Mouse (Mus musculus) heart, adult 2 months (tissue): Measurements from ENCODE around the gene Cdkn2a. TPM values are rescaled to one million over a fixed set of nuclear protein-coding genes. Genes with fewer than 3 reads are reported as not detected.
A peak's percentile ranks its signal among the peaks of the same experiment; 100 is the strongest.

Experiments
- DNase-seq, 2 experiments: peaks; one replicate each; pipeline ENCODE4 v3.0.0; 2021
- H3K27ac ChIP-seq: fragments of 200-600 bp; 2 replicates; pipeline ENCODE4 v1.8.1; 2022
- H3K27me3 ChIP-seq: fragments of 200-500 bp; 2 replicates; pipeline ENCODE4 v1.6.1; 2012; ENCODE audit warnings: mild to moderate bottlenecking, low read length, inconsistent platforms, mixed read lengths; ENCODE audit not compliant: control insufficient read depth, insufficient read depth
- H3K36me3 ChIP-seq: fragments of 200-500 bp; 2 replicates; pipeline ENCODE4 v1.6.1; 2012; ENCODE audit warnings: low read length, inconsistent platforms; ENCODE audit not compliant: control insufficient read depth, insufficient read depth
- H3K4me1 ChIP-seq: fragments of 200-500 bp; 2 replicates; pipeline ENCODE4 v1.6.1; 2011; ENCODE audit warnings: low read length; ENCODE audit not compliant: control insufficient read depth, insufficient read depth
- H3K4me3 ChIP-seq: fragments of 200-600 bp; 2 replicates; pipeline ENCODE4 v1.8.1; 2022
- H3K79me2 ChIP-seq: fragments of 200-500 bp; replicated peaks from 2 replicates; pipeline ENCODE4 v1.6.1; 2012; ENCODE audit warnings: mild to moderate bottlenecking, inconsistent platforms, low read length, moderate library complexity, mixed read lengths; ENCODE audit not compliant: control insufficient read depth, insufficient read depth
- H3K9ac ChIP-seq: fragments of 200-500 bp; 2 replicates; pipeline ENCODE4 v1.6.1; 2012; ENCODE audit warnings: low read depth, mild to moderate bottlenecking, control low read depth, inconsistent platforms, low read length, mixed read lengths
- CTCF ChIP-seq: fragments of 200-600 bp; IDR thresholded peaks from 2 replicates; pipeline ENCODE4 v1.8.1; 2022; ENCODE audit warnings: antibody characterized with exemption, mild to moderate bottlenecking, moderate library complexity
- EP300 ChIP-seq: fragments of 200-500 bp; IDR thresholded peaks from 2 replicates; pipeline ENCODE4 v1.6.1; 2011; ENCODE audit warnings: low read depth, low read length, control low read depth; ENCODE audit not compliant: insufficient read depth
- POLR2A ChIP-seq: fragments of 200-500 bp; IDR thresholded peaks from 2 replicates; pipeline ENCODE4 v1.6.1; 2011; ENCODE audit warnings: mild to moderate bottlenecking, low read depth, low read length, control low read depth; ENCODE audit not compliant: insufficient read depth
- WGBS: fragments of 180-500 bp; shearing (Covaris S2); methylation state at CpG from one replicate; pipeline ENCODE4 v1.1.7; 2018; 5-methylcytosine and 5-hydroxymethylcytosine counted together
- intact Hi-C: fragments of 180-260 bp; cut with DNase I; formaldehyde crosslinking; loops from one replicate; pipeline ENCODE4 v1.15.1; 2025
- long read RNA-seq: library from polyadenylated mRNA; stranded (forward); transcript quantifications from one replicate; pipeline ENCODE4 v2.0.0, GENCODE M21; 2021
- polyA plus RNA-seq: library from polyadenylated mRNA; depleted of rRNA; stranded (reverse); fragments of >200 nt; gene quantifications from 2 replicates; pipeline ENCODE4 v1.2.3, GENCODE M21; 2012; rRNA removed
- total RNA-seq, 2 experiments: library from RNA; stranded (reverse); gene quantifications; 2 replicates each; pipeline ENCODE4 v1.2.3; 2021

Cdkn2a gene
- total RNA-seq (not detected), polyA plus RNA-seq (0.31 and 0.47 TPM in 2 replicates)
- long read RNA-seq, result 0 reads

DNA sequence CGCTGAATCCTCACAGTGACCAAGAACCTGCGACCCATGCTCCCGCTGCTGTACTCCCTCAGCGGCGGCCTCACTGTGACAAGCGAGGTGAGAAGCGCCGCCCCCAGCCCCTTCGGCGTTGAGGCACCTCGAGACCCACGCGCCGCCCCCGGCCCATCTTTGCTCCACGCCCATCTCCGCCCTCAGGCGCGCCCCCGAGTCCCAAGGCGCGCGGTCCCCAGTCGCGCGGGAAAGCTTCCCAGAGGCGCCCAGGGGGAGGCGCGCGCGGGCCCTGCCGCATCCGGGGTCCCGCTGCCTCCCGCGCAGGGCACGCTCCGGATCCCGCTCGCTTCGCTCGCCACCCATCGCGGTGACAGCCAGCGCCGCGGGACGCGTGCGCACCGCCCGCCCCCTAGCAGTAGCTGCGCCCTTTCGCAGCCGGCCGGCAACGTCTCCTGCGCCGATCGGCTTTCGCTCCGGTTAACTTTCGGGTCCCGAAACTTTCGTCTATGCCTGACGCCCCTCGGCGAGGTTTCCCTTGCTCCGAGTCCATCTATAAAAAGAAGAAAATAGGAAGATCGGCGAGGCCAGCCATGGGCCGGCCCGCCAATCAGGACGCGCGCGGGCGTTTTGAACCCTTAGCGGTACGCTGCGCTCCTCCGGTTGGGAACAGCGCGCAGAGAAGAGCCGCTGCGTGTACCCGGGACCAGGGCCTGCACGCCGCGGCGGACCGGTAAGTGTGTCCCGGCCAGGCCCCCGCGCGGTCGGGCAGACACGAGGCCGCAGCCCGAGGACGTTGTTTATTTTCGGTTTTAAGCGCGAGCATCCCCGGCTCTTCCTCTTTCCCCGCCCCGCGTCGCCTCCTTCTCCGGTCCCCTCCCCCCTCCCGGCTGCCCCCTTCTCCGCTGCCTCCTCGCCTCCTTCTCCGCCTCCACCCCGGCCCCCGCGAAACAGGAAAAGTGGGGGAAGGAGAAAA is at the start of gene Cdkn2a:
Gene Cdkn2a (minus strand): TSS at position 168 of the 955 bp plus-strand sequence.
- H3K4me3 ChIP-seq, result peak within 1 kb of the TSS; percentile 90
- H3K79me2 ChIP-seq, result no peaks in the 10 kb centered on the region
- peaks cover 1% of the 10 kb centered on the region; the same call in 1 of the 2 replicates for H3K4me1 ChIP-seq
- intact Hi-C loops, result loop anchor here (5.0 kb wide), 2 partner anchors 147 to 233 kb away; no protein-coding TSS in a partner anchor
- H3K27me3 ChIP-seq, result peaks cover 6% of the 10 kb centered on the region
- H3K9ac ChIP-seq, result peak within 1 kb of the TSS; percentile 60
- no peaks in the 10 kb centered on the region for H3K36me3 ChIP-seq
- TF ChIP-seq CTCF, result peak; percentile 71
- TF ChIP-seq EP300, result no peak
- no peak for TF ChIP-seq POLR2A
- DNase-seq, result peak; percentile 76 to 81
- peak within 1 kb of the TSS; percentile 40; the same call in 1 of the 2 replicates for H3K27ac ChIP-seq
- WGBS, result under 1% methylated on average over 100 of the region's 117 CpGs

- Histone ChIP-seq H3K36me3 (no peaks in the 10 kb centered on the region), H3K27ac (no peak overlapping the region), H3K79me2 (no peaks in the 10 kb centered on the region), H3K27me3 (peaks cover 3% of the 10 kb centered on the region), H3K9ac (no peak overlapping the region), H3K4me1 (no peaks in the 10 kb centered on the region), H3K4me3 (no peak overlapping the region)
- TF ChIP-seq POLR2A (no peak), EP300 (no peak), CTCF (no peak)
- WGBS, result 19% methylated on average over 13 of the region's 13 CpGs
- no peak for DNase-seq
- intact Hi-C loops, result no loop called here
These were observed 19.0 kb upstream of the Cdkn2a start for GRCm38 (mm10) chr4:89313461-89313860.

DNA sequence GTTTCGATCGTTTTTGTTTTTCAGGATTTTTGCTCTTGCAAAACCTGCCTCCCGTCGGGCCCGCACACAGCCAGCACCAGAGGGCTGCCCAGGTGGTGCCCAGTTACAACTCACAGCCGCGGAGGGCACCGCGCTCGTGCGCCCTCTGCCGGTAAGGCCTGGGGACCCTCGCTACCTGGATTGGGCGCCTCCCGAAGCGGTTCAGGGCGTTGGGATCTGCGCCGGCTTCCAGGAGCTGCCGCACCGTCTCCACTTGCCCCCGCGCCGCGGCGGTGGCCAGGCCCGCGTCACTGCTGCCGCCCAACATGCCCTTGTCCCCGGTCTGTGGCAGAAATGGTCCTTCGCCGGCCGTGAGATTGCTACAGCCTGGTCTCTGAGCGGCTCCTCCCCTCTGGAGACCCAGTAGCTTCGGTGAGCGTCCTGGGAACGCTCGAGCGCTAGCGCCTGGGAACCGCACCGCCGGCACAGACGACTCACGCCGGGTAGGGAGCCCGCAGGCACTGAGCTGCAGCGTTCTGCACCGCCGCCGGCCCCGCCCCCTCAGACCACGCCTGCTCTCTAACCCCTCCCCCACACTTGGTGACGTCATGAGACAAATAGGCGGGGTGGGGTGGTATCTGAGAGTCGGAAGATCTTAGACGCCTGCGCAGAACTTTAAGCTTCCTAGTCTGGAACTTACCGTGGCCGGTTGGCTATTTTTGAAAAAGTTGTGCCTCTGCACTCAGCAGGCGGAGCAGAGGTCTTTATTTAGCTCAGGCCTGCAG is 16.2 kb upstream of the Cdkn2a start, which contains the start of gene Cdkn2b:
Gene Cdkn2b (minus strand): TSS at position 549 of the 764 bp plus-strand sequence.
- Histone ChIP-seq H3K36me3 (no peaks in the 10 kb centered on the region), H3K4me1 (no peaks in the 10 kb centered on the region), H3K27me3 (peaks cover 8% of the 10 kb centered on the region), H3K9ac (peak within 1 kb of the TSS; percentile 62), H3K4me3 (peak within 1 kb of the TSS; percentile 69), H3K79me2 (no peaks in the 10 kb centered on the region), H3K27ac (peak within 1 kb of the TSS; percentile 68)
- peak; percentile 93 to 97 for DNase-seq
- intact Hi-C loops, result loop anchor here (1.0 kb wide), 1 partner anchor 44 kb away; no protein-coding TSS in a partner anchor
- TF ChIP-seq EP300 (0 out of 2 replicates have a peak, but pooled peaks have one; percentile 29), CTCF (peak; percentile 90), POLR2A (peak; percentile 69)
- WGBS, result under 1% methylated on average over 61 of the region's 61 CpGs

GRCm38 (mm10) chr4:89309996-89310395 is 15.5 kb upstream of the Cdkn2a start:
- peaks cover 8% of the 10 kb centered on the region for H3K27me3 ChIP-seq
- 29% methylated on average over 11 of the region's 11 CpGs for WGBS
- H3K4me3 ChIP-seq, result peak overlapping the region; percentile 69; the same call in 1 of the 2 replicates
- DNase-seq, result no peak
- intact Hi-C loops, result loop anchor here (1.0 kb wide), 1 partner anchor 44 kb away; no protein-coding TSS in a partner anchor
- TF ChIP-seq CTCF (no peak), EP300 (no peak)
- no peaks in the 10 kb centered on the region for H3K79me2 ChIP-seq
- H3K4me1 ChIP-seq, result no peaks in the 10 kb centered on the region
- H3K36me3 ChIP-seq, result no peaks in the 10 kb centered on the region
- no peak overlapping the region for H3K27ac ChIP-seq
- H3K9ac ChIP-seq, result no peak overlapping the region

DNA sequence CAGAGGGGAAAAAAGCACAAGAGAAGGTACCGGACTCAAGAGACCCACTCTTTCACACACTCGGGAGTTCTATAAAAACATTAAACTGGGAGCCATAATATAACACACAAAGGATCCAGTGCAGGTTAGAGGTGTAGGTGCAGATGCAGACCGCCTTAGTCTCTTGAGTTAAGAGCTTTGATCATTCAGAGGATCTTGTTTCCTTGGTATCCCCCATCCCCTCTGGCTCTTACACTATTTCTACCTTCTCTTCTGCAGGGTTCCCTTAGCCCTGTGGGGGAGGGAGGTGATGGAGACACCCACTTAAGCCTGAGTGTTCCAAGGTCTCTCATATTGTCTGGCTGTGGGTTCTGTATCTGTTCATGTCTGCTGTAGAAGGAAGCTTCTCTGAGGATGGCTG is 13.5 kb upstream of the Cdkn2a start:
- Histone ChIP-seq H3K79me2 (no peaks in the 10 kb centered on the region), H3K4me1 (no peaks in the 10 kb centered on the region), H3K27me3 (peaks cover 8% of the 10 kb centered on the region), H3K27ac (no peak overlapping the region), H3K9ac (no peak overlapping the region), H3K4me3 (no peak overlapping the region), H3K36me3 (no peaks in the 10 kb centered on the region)
- no peak for DNase-seq
- 58% methylated on average over 3 of the region's 3 CpGs for WGBS
- intact Hi-C loops, result no loop called here
- TF ChIP-seq POLR2A (no peak), EP300 (no peak), CTCF (no peak)
